Comparison of ENCODE assay signal across 16 mouse cellular contexts in the genomic region with DNA sequence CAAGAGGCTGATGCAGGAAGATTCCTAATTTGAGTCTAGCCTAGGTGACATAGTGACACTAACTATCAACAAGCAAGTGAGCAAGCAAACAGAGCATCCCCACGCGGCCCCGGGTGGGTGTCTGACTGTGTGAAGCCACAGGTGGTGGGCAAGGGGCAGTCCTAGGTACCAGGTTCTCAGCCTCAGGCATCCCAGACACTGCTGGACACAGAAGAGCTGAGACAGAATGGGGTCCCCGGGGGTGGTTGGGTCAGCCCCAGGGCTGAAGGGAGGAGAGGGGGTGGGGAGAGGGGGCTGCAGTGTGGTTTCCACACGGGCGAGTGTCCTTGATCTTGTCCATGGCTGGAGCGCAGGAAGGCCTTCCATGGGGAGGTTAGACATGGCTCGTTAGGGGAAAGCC.
"Had no signal": no experiment of that assay in that cellular context is flagged by ENCODE, and none has a peak within 500 bp of the region (broad histone marks: within the 10 kb centered on the region; RNA-seq: fewer than 3 reads in every experiment).

No protein-coding gene starts in this region.

- H3K4me2 ChIP-seq: lung, embryonic 14.5 days; neural tube, embryonic 13.5 days; neural tube, embryonic 15.5 days had no signal

- H3K4me3 ChIP-seq: midbrain, embryonic 10.5 days; myocyte; neural tube, embryonic 13.5 days; neural tube, embryonic 15.5 days had no signal

- DNase-seq: lung, adult 18-20 months; lung, embryonic 14.5 days; lung, postnatal 10 days; lung, postnatal 4 days; midbrain, embryonic 14.5 days; retina, postnatal 1 day; right cerebral cortex, adult 18-20 months; right cerebral cortex, postnatal 25 days; right cerebral cortex, postnatal 4 days; spleen, adult 18-20 months; thymus, adult 2 months; thymus, postnatal 25 days had no signal

- H3K9ac ChIP-seq: lung, embryonic 14.5 days; neural tube, embryonic 13.5 days; neural tube, embryonic 15.5 days had no signal

- H3K27ac ChIP-seq: midbrain, embryonic 10.5 days; neural tube, embryonic 13.5 days; neural tube, embryonic 15.5 days had no signal

- H3K27me3 ChIP-seq: neural tube, embryonic 13.5 days; neural tube, embryonic 15.5 days had no signal

- H3K9me3 ChIP-seq: midbrain, embryonic 10.5 days; neural tube, embryonic 13.5 days; neural tube, embryonic 15.5 days had no signal

- H3K36me3 ChIP-seq: midbrain, embryonic 10.5 days; neural tube, embryonic 13.5 days; neural tube, embryonic 15.5 days had no signal
